Mouse (Mus musculus) liver, embryonic 14.5 days (tissue): ENCODE measurements around the gene St5. TPM values are rescaled to one million over a fixed set of nuclear protein-coding genes. Genes with fewer than 3 reads are reported as not detected.

Source experiments
- ATAC-seq: fragments of 200-750 bp; cut with Nextera tagmentation; 2 replicates; pipeline ENCODE4 v1.8.0; 2017; ENCODE audit warnings: moderate number of reproducible peaks, mild to moderate bottlenecking, moderate library complexity; ENCODE audit not compliant: insufficient read depth
- DNase-seq, 3 experiments: peaks; one replicate each; pipeline ENCODE4 v3.0.0-alpha.2; 2012 to 2013; ENCODE audit warnings: low read depth in 3 of 3, low spot score in 3 of 3
- H3K27ac ChIP-seq: fragments of 300-500 bp; sonication (generic); 2 replicates; pipeline ENCODE4 v1.5.1; 2014; ENCODE audit warnings: moderate library complexity, mild to moderate bottlenecking, control low read depth, inconsistent platforms
- H3K27me3 ChIP-seq: fragments of 300-500 bp; sonication (generic); 2 replicates; pipeline ENCODE4 v1.6.1; 2014; ENCODE audit warnings: mild to moderate bottlenecking, low read length, moderate library complexity; ENCODE audit not compliant: control insufficient read depth, insufficient read depth
- H3K36me3 ChIP-seq: fragments of 300-500 bp; sonication (generic); replicated peaks from 2 replicates; pipeline ENCODE4 v1.6.1; 2014; ENCODE audit warnings: low read depth; ENCODE audit not compliant: control insufficient read depth, insufficient read depth
- H3K4me1 ChIP-seq, 2 experiments: fragments of 200-500 bp in 1 of 2; fragments of 300-500 bp in 1 of 2; sonication (generic) in 1 of 2; replicated peaks; 2 replicates each; pipeline ENCODE4 v1.6.1; 2012 to 2014; ENCODE audit warnings: antibody characterized with exemption in 1 of 2, inconsistent platforms in 1 of 2, low read length in 1 of 2; ENCODE audit not compliant: control insufficient read depth in 2 of 2, insufficient read depth in 2 of 2
- H3K4me2 ChIP-seq: fragments of 300-500 bp; sonication (generic); 2 replicates; pipeline ENCODE4 v1.6.1; 2014; ENCODE audit warnings: low read depth, mild to moderate bottlenecking, control low read depth, moderate library complexity
- H3K4me3 ChIP-seq, 2 experiments: fragments of 200-500 bp in 1 of 2; fragments of 300-500 bp in 1 of 2; sonication (generic) in 1 of 2; 2 replicates each; pipeline ENCODE4 v1.5.1; 2012 to 2014; ENCODE audit warnings: low read depth in 2 of 2, low read length in 2 of 2, mild to moderate bottlenecking in 2 of 2, control low read depth in 1 of 2, inconsistent platforms in 1 of 2, moderate library complexity in 1 of 2; ENCODE audit not compliant: insufficient read depth in 1 of 2
- H3K9ac ChIP-seq: fragments of 300-500 bp; sonication (generic); replicated peaks from 2 replicates; pipeline ENCODE4 v1.6.1; 2014; ENCODE audit warnings: mild to moderate bottlenecking, control low read depth, moderate library complexity
- H3K9me3 ChIP-seq: fragments of 300-500 bp; sonication (generic); 2 replicates; pipeline ENCODE4 v1.6.1; 2016; ENCODE audit warnings: low read length, mixed read lengths; ENCODE audit not compliant: control insufficient read depth
- CTCF ChIP-seq: IDR thresholded peaks from 2 replicates; pipeline ENCODE4 v1.5.1; 2016; ENCODE audit warnings: antibody characterized with exemption, low read depth, control low read depth
- EP300 ChIP-seq: IDR thresholded peaks from 2 replicates; pipeline ENCODE4 v1.6.1; 2016; ENCODE audit warnings: antibody characterized with exemption, low read depth
- WGBS: fragments of 180-500 bp; shearing (Covaris S2); extraction: QIAGEN DNeasy Blood & Tissue Kit; methylation state at CpG from one replicate; pipeline ENCODE4 v1.1.7; 2014; ENCODE audit not compliant: insufficient replicate concordance; 5-methylcytosine and 5-hydroxymethylcytosine counted together
- polyA plus RNA-seq, 2 experiments: library from polyadenylated mRNA; depleted of rRNA in 1 of 2; stranded (reverse) in 1 of 2; unstranded in 1 of 2; fragments of >200 nt; fragmentation: Nextera tagmentation in 1 of 2; extraction: Ambion mirVana in 1 of 2; gene quantifications; 2 replicates each; pipeline versions ENCODE4 v1.2.1 to v1.2.3; 2012 to 2014

Gene St5
- polyA plus RNA-seq, 2 experiments: 13.8 to 14.0 TPM

DNA sequence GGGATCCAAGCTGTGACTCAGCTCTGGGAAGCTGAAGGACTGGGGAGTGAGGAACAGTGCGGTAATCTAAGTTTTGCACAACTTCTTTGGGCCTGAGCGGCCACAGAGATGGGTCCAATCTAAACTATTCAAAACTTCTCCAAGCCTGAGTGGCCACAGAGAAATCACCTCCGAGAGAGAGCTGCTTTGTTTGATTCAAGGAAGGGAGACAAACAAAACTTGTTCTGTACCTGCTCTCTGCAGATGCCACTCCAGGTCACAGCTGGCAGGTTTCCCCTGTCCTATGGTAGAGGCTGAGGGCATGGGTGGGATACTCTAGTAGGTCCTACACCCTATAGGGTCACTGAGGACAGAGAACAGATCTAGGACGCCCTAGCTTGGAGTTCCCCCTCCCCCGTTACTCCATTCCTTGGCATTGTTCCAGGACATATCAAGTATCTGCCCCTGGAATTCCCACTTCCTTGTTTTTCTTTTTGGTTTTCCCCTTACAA is 89.8 kb downstream of the St5 start:
- H3K27ac ChIP-seq: no peak overlapping the region
- no peak overlapping the region for H3K9ac ChIP-seq
- no peaks in the 10 kb centered on the region for H3K36me3 ChIP-seq
- DNase-seq: no peak
- no peak overlapping the region for H3K4me3 ChIP-seq
- no peak for ATAC-seq
- H3K4me1 ChIP-seq: peaks cover 17 to 32% of the 10 kb centered on the region in 2 experiments
- no peak overlapping the region for H3K4me2 ChIP-seq
- no peaks in the 10 kb centered on the region for H3K27me3 ChIP-seq
- TF ChIP-seq CTCF (no peak), EP300 (no peak)
- WGBS: 73% methylated on average over 5 of the region's 5 CpGs
- H3K9me3 ChIP-seq: no peaks in the 10 kb centered on the region

GRCm38 (mm10) chr7:109613051-109613450 is 90.4 kb downstream of the St5 start:
- 68% methylated on average over 2 of the region's 3 CpGs for WGBS
- H3K27ac ChIP-seq: no peak overlapping the region
- TF ChIP-seq CTCF (no peak), EP300 (no peak)

DNA sequence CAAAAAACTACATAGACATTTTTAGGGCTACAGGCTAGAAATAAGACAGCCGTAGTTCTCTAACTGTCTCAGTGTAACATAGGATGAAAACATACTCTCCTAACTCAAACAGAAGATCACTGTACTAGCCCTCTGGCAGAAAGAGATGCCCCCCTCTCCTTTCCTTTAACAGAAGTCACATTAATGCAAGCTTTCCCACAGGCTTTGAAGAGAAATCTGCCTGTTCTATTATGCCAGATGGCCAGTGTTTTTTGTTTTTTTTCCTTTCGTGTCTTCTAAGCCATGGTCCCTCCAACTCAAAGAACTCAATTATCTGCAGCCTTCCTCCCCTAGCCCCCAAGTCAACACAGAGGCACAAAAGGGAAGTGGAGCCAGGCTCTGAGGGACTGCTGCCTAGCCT is 90.9 kb downstream of the St5 start:
- Histone ChIP-seq H3K9ac (no peak overlapping the region), H3K27me3 (no peaks in the 10 kb centered on the region), H3K4me3 (no peak overlapping the region), H3K4me1 (peaks cover 15 to 32% of the 10 kb centered on the region in 2 experiments), H3K27ac (no peak overlapping the region), H3K36me3 (no peaks in the 10 kb centered on the region), H3K9me3 (no peaks in the 10 kb centered on the region), H3K4me2 (no peak overlapping the region)
- ATAC-seq (no peak), DNase-seq (no peak)
- 63% methylated on average over 2 of the region's 2 CpGs for WGBS
- TF ChIP-seq EP300: no peak
- TF ChIP-seq CTCF: no peak

More at GRCm38 (mm10) chr7:109613051-109613450, 90.4 kb downstream of the St5 start:
- no peaks in the 10 kb centered on the region for H3K36me3 ChIP-seq
- H3K4me1 ChIP-seq: peaks cover 15 to 32% of the 10 kb centered on the region in 2 experiments
- no peak overlapping the region for H3K9ac ChIP-seq
- DNase-seq (no peak), ATAC-seq (no peak)
- H3K27me3 ChIP-seq: no peaks in the 10 kb centered on the region
- H3K4me3 ChIP-seq: no peak overlapping the region
- H3K9me3 ChIP-seq: no peaks in the 10 kb centered on the region
- H3K4me2 ChIP-seq: no peak overlapping the region

DNA sequence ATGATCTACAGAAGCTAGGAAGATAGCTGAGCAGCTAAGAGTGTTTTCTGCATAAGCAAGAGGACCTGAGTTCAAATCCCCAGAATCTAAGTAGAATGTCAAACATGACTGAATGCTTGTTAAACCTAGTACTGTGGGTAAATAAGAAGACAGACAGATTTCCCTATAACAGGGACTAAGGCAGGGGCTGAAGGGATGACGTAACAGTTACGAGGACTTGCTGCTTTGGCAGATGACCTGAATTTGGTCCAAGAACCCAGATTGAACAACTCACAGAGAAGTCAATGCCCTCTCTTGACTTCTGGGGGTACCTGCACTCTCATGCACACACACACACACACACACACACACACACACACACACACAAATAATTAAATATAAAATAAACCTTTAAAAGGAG is 93.1 kb downstream of the St5 start:
- Histone ChIP-seq H3K4me3 (no peak overlapping the region), H3K27me3 (no peaks in the 10 kb centered on the region), H3K27ac (no peak overlapping the region), H3K36me3 (no peaks in the 10 kb centered on the region), H3K9ac (no peak overlapping the region), H3K9me3 (no peaks in the 10 kb centered on the region), H3K4me2 (no peak overlapping the region), H3K4me1 (peaks cover 4 to 16% of the 10 kb centered on the region in 2 experiments; a peak in 3 of 4 replicates)
- DNase-seq: no peak
- 82% methylated on average over 2 of the region's 2 CpGs for WGBS
- no peak for ATAC-seq
- TF ChIP-seq EP300: no peak
- no peak for TF ChIP-seq CTCF

- ATAC-seq (no peak), DNase-seq (no peak)
- Histone ChIP-seq H3K4me2 (no peak overlapping the region), H3K27ac (no peak overlapping the region), H3K27me3 (no peaks in the 10 kb centered on the region), H3K9me3 (no peaks in the 10 kb centered on the region), H3K4me3 (no peak overlapping the region), H3K4me1 (peaks cover 4 to 16% of the 10 kb centered on the region in 2 experiments; a peak in 3 of 4 replicates), H3K9ac (no peak overlapping the region), H3K36me3 (no peaks in the 10 kb centered on the region)
- WGBS: 64% methylated on average over 6 of the region's 6 CpGs
- TF ChIP-seq CTCF: no peak
- no peak for TF ChIP-seq EP300
Measured at GRCm38 (mm10) chr7:109609565-109610345, 93.7 kb downstream of the St5 start.
